Mouse (Mus musculus) testis, adult 2 months (tissue): ENCODE results near the gene Zfp365.

ENCODE experiments used
- CTCF ChIP-seq: fragments of 200-500 bp; IDR thresholded peaks from 2 replicates; pipeline ENCODE4 v1.5.1; 2012; ENCODE audit warnings: low read depth, mild to moderate bottlenecking, inconsistent platforms, low read length, moderate library complexity; ENCODE audit not compliant: control insufficient read depth, insufficient read depth, insufficient replicate concordance
- POLR2A ChIP-seq: fragments of 200-500 bp; IDR thresholded peaks from 2 replicates; pipeline ENCODE4 v1.6.1; 2012; ENCODE audit warnings: low read depth, mild to moderate bottlenecking, inconsistent platforms, low read length, moderate library complexity; ENCODE audit not compliant: control insufficient read depth

- TF ChIP-seq CTCF, result no peak
- no peak for TF ChIP-seq POLR2A
These were observed 7.2 kb upstream of the Zfp365 start for GRCm38 (mm10) chr10:67919706-67920105.
